Mouse (Mus musculus) limb, embryonic 12.5 days (tissue): ENCODE data around the gene Ankrd44. TPM values are rescaled to one million over a fixed set of nuclear protein-coding genes. Genes with fewer than 3 reads are reported as not detected.

Experiments
- ATAC-seq: fragments of 200-750 bp; cut with Nextera tagmentation; 2 replicates; pipeline ENCODE4 v1.8.0; 2017; ENCODE audit warnings: low read depth, moderate TSS enrichment; ENCODE audit not compliant: insufficient number of reproducible peaks, insufficient read depth, low FRiP score, low TSS enrichment
- H3K27ac ChIP-seq: fragments of 300-500 bp; sonication (generic); 2 replicates; pipeline ENCODE4 v1.5.1; 2016; ENCODE audit warnings: mild to moderate bottlenecking, moderate library complexity
- H3K27me3 ChIP-seq: fragments of 300-500 bp; sonication (generic); 2 replicates; pipeline ENCODE4 v1.6.1; 2016; ENCODE audit warnings: mild to moderate bottlenecking, moderate library complexity
- H3K36me3 ChIP-seq: fragments of 300-500 bp; sonication (generic); 2 replicates; pipeline ENCODE4 v1.6.1; 2016; ENCODE audit warnings: mild to moderate bottlenecking, moderate library complexity
- H3K4me1 ChIP-seq: fragments of 300-500 bp; sonication (generic); replicated peaks from 2 replicates; pipeline ENCODE4 v1.6.1; 2016
- H3K4me2 ChIP-seq: fragments of 300-500 bp; sonication (generic); 2 replicates; pipeline ENCODE4 v1.6.1; 2016; ENCODE audit warnings: mild to moderate bottlenecking, moderate library complexity
- H3K4me3 ChIP-seq: fragments of 300-500 bp; sonication (generic); replicated peaks from 2 replicates; pipeline ENCODE4 v1.5.1; 2016; ENCODE audit warnings: mild to moderate bottlenecking
- H3K9ac ChIP-seq: fragments of 300-500 bp; sonication (generic); replicated peaks from 2 replicates; pipeline ENCODE4 v1.6.1; 2016; ENCODE audit warnings: mild to moderate bottlenecking, moderate library complexity
- H3K9me3 ChIP-seq: fragments of 300-500 bp; sonication (generic); 2 replicates; pipeline ENCODE4 v1.6.1; 2016; ENCODE audit warnings: mild to moderate bottlenecking, moderate library complexity
- WGBS: fragments of 180-500 bp; shearing (Covaris S2); methylation state at CpG from one replicate; pipeline ENCODE4 v1.1.7; 2016; 5-methylcytosine and 5-hydroxymethylcytosine counted together
- polyA plus RNA-seq: library from polyadenylated mRNA; unstranded; fragments of >200 nt; fragmentation: Nextera tagmentation; extraction: Ambion mirVana; gene quantifications from 2 replicates; pipeline ENCODE4 v1.2.1, GENCODE M21; 2016

Gene Ankrd44
- polyA plus RNA-seq, 1 experiment from 2014 or later = 22.2 TPM

- Histone ChIP-seq H3K9ac (no peak overlapping the region), H3K4me3 (no peak overlapping the region), H3K4me2 (no peak overlapping the region), H3K27ac (no peak overlapping the region), H3K9me3 (no peaks in the 10 kb centered on the region), H3K4me1 (peaks cover 35% of the 10 kb centered on the region), H3K36me3 (no peaks in the 10 kb centered on the region), H3K27me3 (peaks cover 5% of the 10 kb centered on the region; the same call in 1 of the 2 replicates)
- 67% methylated on average over 12 of the region's 12 CpGs for WGBS
- ATAC-seq = no peak
Observed at GRCm38 (mm10) chr1:54922025-54922574, 4.1 kb downstream of the Ankrd44 start.

DNA sequence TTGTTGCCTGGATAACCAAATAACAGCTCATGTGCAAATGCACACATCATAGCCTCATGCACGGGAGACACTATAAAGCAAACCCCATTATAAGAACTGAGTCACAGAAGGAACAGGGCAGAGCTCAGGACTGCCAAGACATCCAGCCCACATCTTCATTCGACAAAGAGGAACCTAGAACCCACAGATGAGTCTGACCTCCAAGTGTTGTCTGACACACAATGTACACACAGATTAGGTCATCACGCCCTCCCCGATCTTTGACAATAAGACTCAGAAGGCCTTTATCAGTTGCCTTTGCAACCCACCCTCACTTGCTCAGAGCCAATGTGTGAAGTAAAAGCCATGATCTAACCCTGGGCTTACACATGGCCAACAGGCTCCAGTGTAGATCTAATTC is 6.1 kb downstream of the Ankrd44 start:
- Histone ChIP-seq H3K9me3 (no peaks in the 10 kb centered on the region), H3K4me2 (no peak overlapping the region), H3K4me1 (peaks cover 44% of the 10 kb centered on the region), H3K4me3 (no peak overlapping the region), H3K27me3 (peaks cover 5% of the 10 kb centered on the region; the same call in 1 of the 2 replicates), H3K36me3 (no peaks in the 10 kb centered on the region), H3K27ac (no peak overlapping the region), H3K9ac (no peak overlapping the region)
- ATAC-seq = no peak
- 92% methylated on average over 4 of the region's 4 CpGs for WGBS

DNA sequence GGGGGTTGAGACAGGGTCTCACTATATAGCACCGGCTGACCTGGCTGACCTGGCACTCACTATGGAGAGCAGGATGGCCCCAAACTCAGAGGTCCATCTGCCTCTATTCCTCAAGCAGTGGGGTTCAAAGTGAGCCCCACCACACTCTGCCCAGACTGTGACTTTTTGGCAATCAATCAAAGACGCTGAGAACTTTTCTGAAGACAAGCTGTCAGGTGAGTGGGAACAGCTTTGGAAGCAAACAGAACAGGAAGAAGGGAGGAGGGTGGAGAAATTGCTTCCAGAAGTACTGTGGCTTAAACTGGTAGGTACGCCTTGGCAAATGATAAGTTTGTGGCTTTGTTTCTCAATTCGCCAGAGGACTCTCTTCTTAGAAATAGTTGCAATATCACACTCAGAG is 9.7 kb downstream of the Ankrd44 start:
- Histone ChIP-seq H3K27me3 (no peaks in the 10 kb centered on the region), H3K4me1 (peaks cover 53% of the 10 kb centered on the region), H3K27ac (no peak overlapping the region), H3K4me2 (no peak overlapping the region), H3K9me3 (no peaks in the 10 kb centered on the region), H3K4me3 (no peak overlapping the region), H3K36me3 (no peaks in the 10 kb centered on the region), H3K9ac (no peak overlapping the region; the same call in 1 of the 2 replicates)
- WGBS = 38% methylated on average over 4 of the region's 4 CpGs
- ATAC-seq = no peak

DNA sequence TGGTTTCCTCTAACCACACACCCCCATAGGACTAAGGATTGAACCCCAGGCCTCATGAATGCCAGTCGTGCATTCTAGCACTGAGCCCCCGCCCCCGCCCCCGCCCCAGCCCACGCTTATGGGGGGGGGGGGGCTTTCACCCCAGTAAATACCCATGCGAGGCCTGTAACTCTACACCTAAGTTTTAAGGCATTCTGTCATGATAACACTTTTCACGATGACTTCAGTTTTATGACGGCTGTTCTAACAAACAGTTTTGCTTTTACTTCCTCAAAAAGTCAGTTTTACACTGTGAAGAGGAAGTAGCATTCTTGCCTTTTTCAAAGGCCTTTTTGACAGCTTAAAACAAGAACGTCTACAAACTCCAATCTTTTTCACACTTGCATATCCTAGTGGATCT is 11.8 kb downstream of the Ankrd44 start:
- H3K4me1 ChIP-seq = peaks cover 67% of the 10 kb centered on the region
- no peaks in the 10 kb centered on the region for H3K36me3 ChIP-seq
- peak overlapping the region; percentile 72; the same call in 1 of the 2 replicates for H3K27ac ChIP-seq

GRCm38 (mm10) chr1:54913379-54913873 is 12.8 kb downstream of the Ankrd44 start:
- H3K4me1 ChIP-seq = peaks cover 74% of the 10 kb centered on the region

More for the DNA sequence above, 11.8 kb downstream of the Ankrd44 start:
- Histone ChIP-seq H3K9ac (no peak overlapping the region), H3K27me3 (no peaks in the 10 kb centered on the region), H3K4me3 (no peak overlapping the region), H3K4me2 (peak overlapping the region; percentile 37; the same call in 1 of the 2 replicates), H3K9me3 (no peaks in the 10 kb centered on the region)
- WGBS = 4% methylated on average over 9 of the region's 9 CpGs
- ATAC-seq = no peak

DNA sequence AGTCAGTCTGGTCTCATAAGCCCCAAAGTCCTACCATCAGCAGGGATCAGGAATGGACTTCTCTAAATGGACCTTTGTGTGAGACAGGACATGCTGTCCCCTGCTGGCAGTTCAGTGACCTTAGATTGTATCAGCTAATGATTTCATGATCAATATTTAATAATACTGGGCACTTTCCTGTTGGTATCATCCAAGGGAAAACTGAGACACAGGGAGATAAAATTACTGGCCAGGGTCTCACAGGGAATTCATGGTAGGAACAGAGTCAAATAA is 13.2 kb downstream of the Ankrd44 start:
- no peak overlapping the region for H3K4me2 ChIP-seq
- H3K9me3 ChIP-seq = no peaks in the 10 kb centered on the region
- no peak for ATAC-seq
- H3K27ac ChIP-seq = no peak overlapping the region
- H3K9ac ChIP-seq = no peak overlapping the region
- H3K4me1 ChIP-seq = peaks cover 74% of the 10 kb centered on the region
- no peak overlapping the region for H3K4me3 ChIP-seq
- H3K27me3 ChIP-seq = no peaks in the 10 kb centered on the region
- H3K36me3 ChIP-seq = no peaks in the 10 kb centered on the region

More at GRCm38 (mm10) chr1:54913379-54913873, 12.8 kb downstream of the Ankrd44 start:
- Histone ChIP-seq H3K36me3 (no peaks in the 10 kb centered on the region), H3K27me3 (no peaks in the 10 kb centered on the region), H3K27ac (peak overlapping the region; percentile 72), H3K9ac (no peak overlapping the region), H3K4me2 (no peak overlapping the region), H3K9me3 (no peaks in the 10 kb centered on the region), H3K4me3 (no peak overlapping the region)
- 77% methylated on average over 3 of the region's 3 CpGs for WGBS
- no peak for ATAC-seq

GRCm38 (mm10) chr1:54912290-54913062 is 13.7 kb downstream of the Ankrd44 start:
- H3K9me3 ChIP-seq = no peaks in the 10 kb centered on the region
- ATAC-seq = peak; percentile 16; the same call in 1 of the 2 replicates
- H3K36me3 ChIP-seq = no peaks in the 10 kb centered on the region
- peaks cover 78% of the 10 kb centered on the region for H3K4me1 ChIP-seq
- H3K4me2 ChIP-seq = no peak overlapping the region
- H3K27me3 ChIP-seq = no peaks in the 10 kb centered on the region
- no peak overlapping the region for H3K4me3 ChIP-seq
- H3K27ac ChIP-seq = 0 out of 2 replicates have a peak overlapping the region, but pooled peaks have one; percentile 51
- 58% methylated on average over 7 of the region's 7 CpGs for WGBS
- no peak overlapping the region for H3K9ac ChIP-seq

- no peak for ATAC-seq
- WGBS = 78% methylated on average over 1 of the region's 1 CpGs
- H3K9me3 ChIP-seq = no peaks in the 10 kb centered on the region
- H3K4me3 ChIP-seq = no peak overlapping the region
- no peaks in the 10 kb centered on the region for H3K27me3 ChIP-seq
- H3K36me3 ChIP-seq = no peaks in the 10 kb centered on the region
- peaks cover 79% of the 10 kb centered on the region for H3K4me1 ChIP-seq
- no peak overlapping the region for H3K9ac ChIP-seq
- H3K27ac ChIP-seq = no peak overlapping the region
- no peak overlapping the region for H3K4me2 ChIP-seq
Observed at GRCm38 (mm10) chr1:54911256-54911610, 15.0 kb downstream of the Ankrd44 start.

DNA sequence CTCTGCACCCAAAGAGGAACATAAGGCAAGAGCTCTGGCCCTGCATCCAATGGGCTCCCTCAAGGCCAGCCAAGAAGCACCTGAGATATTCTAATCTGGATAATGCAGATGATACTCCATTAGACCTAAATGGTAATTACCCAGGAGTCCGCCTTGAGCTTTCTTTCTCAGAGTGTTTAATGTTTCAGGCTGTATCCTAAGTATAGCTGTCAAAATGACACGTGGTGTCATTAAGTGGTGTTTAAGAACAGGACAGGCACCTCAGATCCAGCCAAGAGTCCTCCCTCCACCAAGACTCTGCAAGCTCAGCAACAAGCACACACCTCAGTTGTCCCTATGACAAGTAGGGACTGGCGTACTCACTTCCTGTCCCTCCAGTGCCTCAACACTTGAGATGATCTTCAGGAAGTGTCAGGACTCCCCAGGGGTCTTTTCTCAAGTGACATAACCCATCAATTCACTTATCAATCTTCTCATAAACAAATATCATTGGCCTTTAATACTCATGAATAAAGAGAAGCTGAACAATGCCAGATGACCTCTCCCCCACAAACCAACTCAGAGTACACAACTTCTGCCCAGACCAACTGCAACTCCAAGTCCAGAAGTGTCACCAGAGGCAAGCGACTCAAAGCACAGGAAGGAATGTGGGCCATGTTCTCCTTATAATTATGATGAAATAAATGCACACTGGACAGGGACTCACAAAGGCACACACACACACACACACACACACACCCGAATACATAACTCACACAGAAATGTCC is 15.5 kb downstream of the Ankrd44 start:
- H3K4me3 ChIP-seq = no peak overlapping the region
- WGBS = 76% methylated on average over 5 of the region's 5 CpGs
- no peaks in the 10 kb centered on the region for H3K36me3 ChIP-seq
- no peak overlapping the region for H3K4me2 ChIP-seq
- no peak overlapping the region for H3K27ac ChIP-seq
- H3K9ac ChIP-seq = no peak overlapping the region
- no peaks in the 10 kb centered on the region for H3K27me3 ChIP-seq
- H3K9me3 ChIP-seq = no peaks in the 10 kb centered on the region
- H3K4me1 ChIP-seq = peaks cover 79% of the 10 kb centered on the region
- no peak for ATAC-seq

DNA sequence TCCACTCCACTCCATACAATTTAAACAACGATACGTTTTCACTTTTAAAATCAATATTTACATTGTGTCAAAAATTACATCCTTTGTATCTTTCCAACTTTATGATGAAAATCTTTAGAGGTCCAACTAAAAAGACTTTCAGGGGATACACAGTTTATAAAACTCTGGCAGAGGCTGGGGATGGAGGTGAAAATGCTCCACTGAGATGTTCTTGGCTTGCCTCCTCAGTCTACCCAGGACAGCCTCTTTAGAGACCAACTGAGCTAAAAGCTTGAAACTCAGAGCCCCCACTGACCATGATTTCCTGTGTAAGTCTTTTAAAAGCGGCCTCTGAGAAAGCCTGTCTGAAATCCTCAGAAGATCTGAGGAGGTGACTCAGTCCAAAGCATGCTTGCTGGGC is 17.4 kb downstream of the Ankrd44 start:
- Histone ChIP-seq H3K27ac (peak overlapping the region; percentile 66), H3K27me3 (no peaks in the 10 kb centered on the region), H3K9ac (no peak overlapping the region), H3K4me1 (peaks cover 73% of the 10 kb centered on the region), H3K4me2 (no peak overlapping the region), H3K36me3 (no peaks in the 10 kb centered on the region), H3K4me3 (no peak overlapping the region), H3K9me3 (no peaks in the 10 kb centered on the region)
- WGBS = 68% methylated on average over 3 of the region's 3 CpGs
- ATAC-seq = no peak

DNA sequence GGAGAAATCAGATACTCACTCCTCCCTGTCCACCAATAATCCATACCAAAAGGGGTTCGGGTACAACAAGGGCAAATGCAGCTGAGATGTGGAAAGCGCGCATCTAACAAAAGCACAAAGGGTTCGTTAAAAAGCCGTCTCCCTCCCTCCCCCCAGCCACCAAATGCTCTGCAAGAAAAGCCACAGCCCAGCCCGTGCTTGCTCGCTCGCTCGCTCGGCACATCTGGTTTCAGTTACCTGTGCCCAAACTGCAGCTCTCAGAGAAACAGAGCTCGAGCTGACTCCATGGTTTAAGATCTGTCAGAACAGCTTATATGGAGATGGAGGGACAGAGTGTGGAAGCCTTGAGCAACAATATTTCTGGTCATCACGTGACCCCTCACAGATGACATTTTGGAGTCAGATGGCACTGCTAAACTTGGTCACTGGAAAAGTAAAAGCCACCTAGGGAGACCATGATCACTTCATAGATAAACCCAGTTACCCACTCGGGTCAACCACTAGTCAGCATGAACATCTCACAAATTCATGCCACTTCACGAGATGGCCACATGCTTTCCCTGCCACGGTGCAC is 19.0 kb downstream of the Ankrd44 start:
- peak overlapping the region; percentile 47 for H3K4me2 ChIP-seq
- H3K9me3 ChIP-seq = no peaks in the 10 kb centered on the region
- H3K27ac ChIP-seq = peak overlapping the region; percentile 92
- H3K27me3 ChIP-seq = no peaks in the 10 kb centered on the region
- WGBS = 7% methylated on average over 15 of the region's 15 CpGs
- ATAC-seq = peak; percentile 83
- peaks cover 58% of the 10 kb centered on the region for H3K4me1 ChIP-seq
- H3K4me3 ChIP-seq = peak overlapping the region; percentile 22
- no peak overlapping the region for H3K9ac ChIP-seq
- H3K36me3 ChIP-seq = no peaks in the 10 kb centered on the region
